ENCODE assay signal across 8 mouse cellular contexts in genomic region chr8:107150057-107150403, GRCm38 (mm10). TPM values are rescaled to one million over a fixed set of nuclear protein-coding genes. Genes with fewer than 3 reads are reported as not detected.
DNase-seq lines count a peak whose midpoint lies in the region; ATAC-seq lines count a peak whose summit lies in the region.

No protein-coding gene starts in this region.

- peak overlapping the region; percentile 98 for H3K4me3 ChIP-seq in heart, embryonic 13.5 days
- peak overlapping the region; percentile 66 for H3K4me3 ChIP-seq in hindbrain, embryonic 12.5 days
- peak overlapping the region; percentile 87 for H3K4me3 ChIP-seq in midbrain, embryonic 11.5 days (ENCODE audit: low read depth, low read length)

- H3K27ac ChIP-seq in heart, embryonic 13.5 days (replicated peaks), result peak overlapping the region; percentile 85
- peak overlapping the region; percentile 80 for H3K27ac ChIP-seq in hindbrain, embryonic 12.5 days
- H3K27ac ChIP-seq in midbrain, embryonic 11.5 days (ENCODE audit: low read depth, low read length), result peak overlapping the region; percentile 20

- peak overlapping the region; percentile 83 for H3K4me2 ChIP-seq in heart, embryonic 13.5 days
- peak overlapping the region; percentile 71 for H3K4me2 ChIP-seq in hindbrain, embryonic 12.5 days (replicated peaks)
- H3K4me2 ChIP-seq in midbrain, embryonic 11.5 days, result peak overlapping the region; percentile 48

- peak overlapping the region; percentile 97 for H3K9ac ChIP-seq in heart, embryonic 13.5 days
- peak overlapping the region; percentile 71 for H3K9ac ChIP-seq in hindbrain, embryonic 12.5 days
- peak overlapping the region; percentile 91 for H3K9ac ChIP-seq in midbrain, embryonic 11.5 days (ENCODE audit: low read length)

- no peaks in the 10 kb centered on the region for H3K27me3 ChIP-seq in heart, embryonic 13.5 days (replicated peaks)
- H3K27me3 ChIP-seq in hindbrain, embryonic 12.5 days, result no peaks in the 10 kb centered on the region
- no peaks in the 10 kb centered on the region for H3K27me3 ChIP-seq in midbrain, embryonic 11.5 days (ENCODE audit: control insufficient read depth, insufficient read depth, low read length)

- no peaks in the 10 kb centered on the region for H3K9me3 ChIP-seq in heart, embryonic 13.5 days
- H3K9me3 ChIP-seq in hindbrain, embryonic 12.5 days (replicated peaks), result no peaks in the 10 kb centered on the region
- H3K9me3 ChIP-seq in midbrain, embryonic 11.5 days (ENCODE audit: control insufficient read depth, low read length), result no peaks in the 10 kb centered on the region

- H3K4me1 ChIP-seq in heart, embryonic 13.5 days, result peaks cover 16% of the 10 kb centered on the region
- peaks cover 10% of the 10 kb centered on the region for H3K4me1 ChIP-seq in hindbrain, embryonic 12.5 days
- H3K4me1 ChIP-seq in midbrain, embryonic 11.5 days (ENCODE audit: control insufficient read depth, insufficient read depth, low read length), result peaks cover 3% of the 10 kb centered on the region; the same call in 1 of the 2 replicates

- no peak for DNase-seq in heart, postnatal 14 days
- peak; percentile 38 for DNase-seq in adipocyte (ENCODE audit: low spot score)
- no peak for DNase-seq in midbrain, embryonic 11.5 days (ENCODE audit: low spot score, missing footprints)
- no peak for DNase-seq in cerebellum, postnatal 14 days
- no peak for DNase-seq in MN1 (ENCODE audit: low spot score)
- DNase-seq in adrenal gland, adult (ENCODE audit: inconsistent age in 2 of 2, low spot score in 1 of 2), result no peak

- peaks cover 27% of the 10 kb centered on the region for H3K36me3 ChIP-seq in heart, embryonic 13.5 days
- H3K36me3 ChIP-seq in hindbrain, embryonic 12.5 days, result peaks cover 19% of the 10 kb centered on the region
- H3K36me3 ChIP-seq in midbrain, embryonic 11.5 days (ENCODE audit: control insufficient read depth, insufficient read depth, low read length), result peaks cover 4% of the 10 kb centered on the region

- no peak for ATAC-seq in heart, embryonic 13.5 days (ENCODE audit: extremely low read depth, insufficient number of reproducible peaks, low FRiP score, low TSS enrichment)
- ATAC-seq in hindbrain, embryonic 12.5 days (ENCODE audit: low FRiP score), result peak; percentile 53
- ATAC-seq in midbrain, embryonic 11.5 days (ENCODE audit: low FRiP score), result peak; percentile 33

- WGBS in heart, embryonic 13.5 days, result 31% methylated on average over 6 of the region's 6 CpGs
- 22% methylated on average over 6 of the region's 6 CpGs for WGBS in hindbrain, embryonic 12.5 days
- 24% methylated on average over 6 of the region's 6 CpGs for WGBS in midbrain, embryonic 11.5 days

- intact Hi-C loops in heart, postnatal 14 days (cut with DNase I), result no loop called here

RNA-seq across cellular contexts. Expression of gene Cyb5b, which starts 0.4 kb away (rescaled TPM):
- 58.9 and 60.2 TPM in 2 replicates for polyA plus RNA-seq in heart, embryonic 13.5 days (2015; fragmentation: Nextera tagmentation; extraction: Ambion mirVana)
- total RNA-seq in heart, postnatal 14 days (2021), result 10 to 100 TPM; 35.0 to 39.5 TPM
- polyA plus RNA-seq in hindbrain, embryonic 12.5 days (2016; fragmentation: Nextera tagmentation; extraction: Ambion mirVana), result 130 and 142 TPM in 2 replicates
- polyA plus RNA-seq in midbrain, embryonic 11.5 days (2014; fragmentation: Nextera tagmentation; extraction: Ambion mirVana), result 177 and 192 TPM in 2 replicates

RNA-seq across cellular contexts. Expression of gene Terf2, which starts 53.7 kb away (rescaled TPM):
- 9.9 and 10.7 TPM in 2 replicates for polyA plus RNA-seq in heart, embryonic 13.5 days (2015; fragmentation: Nextera tagmentation; extraction: Ambion mirVana)
- total RNA-seq in heart, postnatal 14 days (2021), result 10 to 100 TPM; 14.4 to 15.0 TPM
- polyA plus RNA-seq in hindbrain, embryonic 12.5 days (2016; fragmentation: Nextera tagmentation; extraction: Ambion mirVana), result 23.2 TPM in 2 replicates
- polyA plus RNA-seq in midbrain, embryonic 11.5 days (2014; fragmentation: Nextera tagmentation; extraction: Ambion mirVana), result 16.4 and 16.6 TPM in 2 replicates

Comparison
In these comparisons a context has a peak if more than half of its experiments do, and no peak if none do; other contexts are left out.
1. H3K27ac ChIP-seq: peak in every context shown above with its lines; median percentile 85 in heart, embryonic 13.5 days; 80 in hindbrain, embryonic 12.5 days; 20 in midbrain, embryonic 11.5 days.